Mouse (Mus musculus) CH12.LX (cell line): ENCODE results near the gene Ptgr1. TPM values are rescaled to one million over a fixed set of nuclear protein-coding genes. Genes with fewer than 3 reads are reported as not detected.

ENCODE experiments used
- DNase-seq: peaks from one replicate; pipeline ENCODE4 v3.0.0-alpha.2; 2013; ENCODE audit errors: extremely low read depth
- H3K27ac ChIP-seq: 2 replicates; pipeline ENCODE4 v1.5.1; 2012; ENCODE audit warnings: low read depth, mild to moderate bottlenecking, control low read depth, moderate library complexity; ENCODE audit not compliant: insufficient read depth
- H3K27me3 ChIP-seq: replicated peaks from 2 replicates; pipeline ENCODE3; 2012; ENCODE audit warnings: inconsistent platforms
- H3K36me3 ChIP-seq, 2 experiments: replicated peaks in 1 of 2; 2 replicates each; pipeline versions ENCODE3 to v1.6.1; 2012; ENCODE audit warnings: inconsistent platforms in 1 of 2, low read length in 1 of 2, mild to moderate bottlenecking in 1 of 2, mixed read lengths in 1 of 2, moderate library complexity in 1 of 2; ENCODE audit not compliant: control insufficient read depth in 1 of 2, insufficient read depth in 1 of 2
- H3K4me1 ChIP-seq, 2 experiments: 2 replicates each; pipeline ENCODE4 v1.6.1; 2012; ENCODE audit warnings: inconsistent platforms in 1 of 2, moderate library complexity in 1 of 2; ENCODE audit not compliant: insufficient read depth in 2 of 2, control insufficient read depth in 1 of 2
- H3K4me2 ChIP-seq: 2 replicates; pipeline ENCODE4 v1.6.1; 2012; ENCODE audit warnings: low read depth, mild to moderate bottlenecking, control low read depth; ENCODE audit not compliant: poor library complexity, insufficient read depth, severe bottlenecking
- H3K4me3 ChIP-seq, 3 experiments: fragments of 150-350 bp in 1 of 3; sonication (generic) in 1 of 3; replicated peaks in 1 of 3; 2 replicates each; pipeline versions ENCODE3 to v1.5.1; 2011 to 2012; ENCODE audit warnings: low read depth in 2 of 3, low read length in 2 of 3, mild to moderate bottlenecking in 2 of 3, moderate library complexity in 2 of 3, control low read depth in 1 of 3, improper control_type of control experiment in 1 of 3, inconsistent platforms in 1 of 3, mixed read lengths in 1 of 3; ENCODE audit not compliant: poor library complexity in 1 of 3
- H3K79me2 ChIP-seq: replicated peaks from 2 replicates; pipeline ENCODE4 v1.6.1; 2012; ENCODE audit warnings: mild to moderate bottlenecking, moderate library complexity; ENCODE audit not compliant: control insufficient read depth, poor library complexity, insufficient read depth, severe bottlenecking; ENCODE audit errors: extremely low read depth
- H3K9ac ChIP-seq: 2 replicates; pipeline ENCODE4 v1.6.1; 2012; ENCODE audit warnings: low read depth, mild to moderate bottlenecking, control low read depth, moderate library complexity; ENCODE audit not compliant: insufficient read depth
- H3K9me3 ChIP-seq: replicated peaks from 2 replicates; pipeline ENCODE3; 2012; ENCODE audit warnings: low read length, inconsistent platforms, mixed read lengths
- JUND ChIP-seq: conservative IDR thresholded peaks from 2 replicates; pipeline ENCODE4 v1.6.1; 2011; ENCODE audit warnings: low read depth, low read length, improper control_type of control experiment
- POLR2AphosphoS2 ChIP-seq: IDR thresholded peaks from 2 replicates; pipeline ENCODE4 v1.6.1; 2011; ENCODE audit warnings: low read depth, low read length, improper control_type of control experiment
- ZC3H11A ChIP-seq: IDR thresholded peaks from 2 replicates; pipeline ENCODE4 v1.6.1; 2012; ENCODE audit warnings: low read depth, mild to moderate bottlenecking, inconsistent platforms, low read length, improper control_type of control experiment
- dilution Hi-C: fragments of 300-500 bp; cut with MboI; formaldehyde crosslinking; loops from 2 replicates; pipeline ENCODE4 v1.14.3; 2020; ENCODE audit warnings: low sequenced_read_pairs; ENCODE audit not compliant: extremely low pct_unique_long_range_greater_than_20kb, extremely low pct_ligation_motif_present
- in situ Hi-C: fragments of 300-500 bp; cut with MboI; formaldehyde crosslinking; loops from 3 replicates; pipeline ENCODE4 v1.14.3; 2019; ENCODE audit warnings: low sequenced_read_pairs, low pct_ligation_motif_present, low pct_unique_long_range_greater_than_20kb, mixed read lengths
- polyA plus RNA-seq: library from polyadenylated mRNA; unstranded; fragments of >175 nt; gene quantifications from 2 replicates; pipeline ENCODE4 v1.2.1, GENCODE M21; 2012; ENCODE audit warnings: low read depth; ENCODE audit not compliant: insufficient read length
- total RNA-seq, 2 experiments: library from RNA; depleted of rRNA; stranded (reverse); fragments of 300-350 nt in 1 of 2; fragments of >200 nt in 1 of 2; gene quantifications; 2 replicates each; pipeline ENCODE4 v1.2.3; 2012 to 2014

Ptgr1 gene
- total and polyA plus RNA-seq, 3 experiments = 2.4 to 7.2 (median 4.0) TPM

- H3K4me1 ChIP-seq = no peaks in the 10 kb centered on the region
- in situ Hi-C loops = no loop called here
- dilution Hi-C loops = no loop called here
- no peak for DNase-seq
- H3K27me3 ChIP-seq = no peaks in the 10 kb centered on the region
- no peak overlapping the region for H3K4me3 ChIP-seq
- no peaks in the 10 kb centered on the region for H3K9me3 ChIP-seq
- H3K27ac ChIP-seq = no peak overlapping the region
- no peaks in the 10 kb centered on the region for H3K36me3 ChIP-seq
- H3K79me2 ChIP-seq = no peaks in the 10 kb centered on the region
- no peak overlapping the region for H3K9ac ChIP-seq
- TF ChIP-seq ZC3H11A = no peak
- no peak for TF ChIP-seq JUND
- TF ChIP-seq POLR2AphosphoS2 = no peak
- H3K4me2 ChIP-seq = no peak overlapping the region
Observed at GRCm38 (mm10) chr4:58923933-58924332, 63.0 kb downstream of the Ptgr1 start.

Other genes starting within 250 kb of the Ptgr1 start
- gene Olfr267, start 199.4 kb downstream of the Ptgr1 start, total RNA-seq (2012; rRNA removed) = 0.04 TPM in 1 of 2 replicates, not detected in the other
- 0.08 TPM in 1 of 2 replicates, not detected in the other for gene Olfr267, start 199.4 kb downstream of the Ptgr1 start, total RNA-seq (2014; rRNA removed)
- gene Olfr267, start 199.4 kb downstream of the Ptgr1 start, polyA plus RNA-seq = 0.14 and 0.24 TPM in 2 replicates
- gene Ecpas, start 74.4 kb downstream of the Ptgr1 start, total RNA-seq (2012; rRNA removed) = 44.2 and 45.2 TPM in 2 replicates
- 44.2 and 47.5 TPM in 2 replicates for gene Ecpas, start 74.4 kb downstream of the Ptgr1 start, total RNA-seq (2014; rRNA removed)
- 66.5 and 67.4 TPM in 2 replicates for gene Ecpas, start 74.4 kb downstream of the Ptgr1 start, polyA plus RNA-seq
- not detected in 2 replicates for gene Zkscan16, start 43.5 kb downstream of the Ptgr1 start, total RNA-seq (2012; rRNA removed)
- gene Zkscan16, start 43.5 kb downstream of the Ptgr1 start, total RNA-seq (2014; rRNA removed) = not detected in 2 replicates
- gene Zkscan16, start 43.5 kb downstream of the Ptgr1 start, polyA plus RNA-seq = not detected in 2 replicates
- 2.7 and 3.7 TPM in 2 replicates for gene Dnajc25, start 7.9 kb upstream of the Ptgr1 start, total RNA-seq (2012; rRNA removed)
- gene Dnajc25, start 7.9 kb upstream of the Ptgr1 start, total RNA-seq (2014; rRNA removed) = 3.8 and 4.7 TPM in 2 replicates
- 7.0 and 7.6 TPM in 2 replicates for gene Dnajc25, start 7.9 kb upstream of the Ptgr1 start, polyA plus RNA-seq
- gene Gm20503, start 16.1 kb upstream of the Ptgr1 start, total RNA-seq (2012; rRNA removed) = 0.13 TPM in 1 of 2 replicates, not detected in the other
- not detected in 2 replicates for gene Gm20503, start 16.1 kb upstream of the Ptgr1 start, total RNA-seq (2014; rRNA removed)
- gene Gm20503, start 16.1 kb upstream of the Ptgr1 start, polyA plus RNA-seq = 0.70 TPM in 1 of 2 replicates, not detected in the other
- 55.6 and 68.0 TPM in 2 replicates for gene Gng10, start 48.0 kb upstream of the Ptgr1 start, total RNA-seq (2012; rRNA removed)
- gene Gng10, start 48.0 kb upstream of the Ptgr1 start, total RNA-seq (2014; rRNA removed) = 189 and 210 TPM in 2 replicates
- 78.6 and 95.5 TPM in 2 replicates for gene Gng10, start 48.0 kb upstream of the Ptgr1 start, polyA plus RNA-seq
- gene AI481877, start 151.9 kb upstream of the Ptgr1 start, total RNA-seq (2012; rRNA removed) = not detected in 2 replicates
- gene AI481877, start 151.9 kb upstream of the Ptgr1 start, total RNA-seq (2014; rRNA removed) = not detected in 2 replicates
- gene AI481877, start 151.9 kb upstream of the Ptgr1 start, polyA plus RNA-seq = not detected in 2 replicates
- 28.7 and 33.8 TPM in 2 replicates for gene Ugcg, start 202.1 kb upstream of the Ptgr1 start, total RNA-seq (2012; rRNA removed)
- 68.7 and 69.5 TPM in 2 replicates for gene Ugcg, start 202.1 kb upstream of the Ptgr1 start, total RNA-seq (2014; rRNA removed)
- 24.2 and 25.8 TPM in 2 replicates for gene Ugcg, start 202.1 kb upstream of the Ptgr1 start, polyA plus RNA-seq